Mouse (Mus musculus): Measurements from ENCODE around the gene Tut7.

DNA sequence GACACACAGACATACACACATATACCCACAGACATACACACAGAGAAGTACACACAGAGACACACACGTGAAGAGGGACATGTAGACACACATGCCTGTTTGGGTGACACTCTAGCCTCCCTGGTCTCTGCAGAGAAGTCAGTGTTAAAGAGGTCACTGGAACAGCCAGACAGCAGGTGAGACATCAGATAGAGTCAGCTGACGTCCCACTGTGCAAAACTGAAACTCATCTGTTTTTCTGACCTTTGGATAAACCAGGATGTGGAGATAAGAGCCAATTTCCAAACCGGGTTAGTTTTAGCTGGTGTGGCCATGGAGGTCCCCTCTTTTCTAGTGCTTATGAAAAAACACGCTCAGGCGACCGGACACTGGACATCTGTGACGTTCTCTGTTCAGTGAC is 9.5 kb upstream of the Tut7 start:
- TF ChIP-seq CTCF (IDR thresholded peaks at IDR 0.05) (no peak), EP300 (IDR thresholded peaks at IDR 0.05) (no peak)

Data from lung, postnatal 0 days (tissue).